Mouse (Mus musculus) erythroblast, adult 5-6 weeks (primary cell): ENCODE measurements around the gene Arl13a. TPM values are rescaled to one million over a fixed set of nuclear protein-coding genes. Genes with fewer than 3 reads are reported as not detected.
"Not testable (repeated sequence)": the region's sequence is repeated elsewhere in the genome, so short reads cannot be mapped to it uniquely, and the experiment has no call there.

Source experiments
- ATAC-seq: replicated peaks from 2 replicates; pipeline ENCODE4 v1.8.0; 2016; ENCODE audit warnings: moderate number of reproducible peaks, mild to moderate bottlenecking, moderate TSS enrichment, inconsistent platforms; ENCODE audit not compliant: poor library complexity, low FRiP score, severe bottlenecking
- total RNA-seq, 2 experiments: library from RNA; stranded (forward) in 1 of 2; stranded (reverse) in 1 of 2; fragments of 150-400 nt in 1 of 2; fragments of 200-764, 138-1000 nt in 1 of 2; gene quantifications; 2 replicates each; pipeline versions ENCODE4 v1.2.3 to v1.2.4; 2015 to 2017; ENCODE audit warnings: low replicate concordance in 2 of 2

The Arl13a gene
- total RNA-seq (2015; ENCODE audit: low replicate concordance) (not detected in 2 replicates), total RNA-seq (2017; ENCODE audit: low replicate concordance) (not detected in 2 replicates)

GRCm38 (mm10) chrX:134187201-134187600 lies at the start of gene Arl13a:
Gene Arl13a (plus strand): TSS chrX:134187501.
- ATAC-seq, result not testable (repeated sequence)

GRCm38 (mm10) chrX:134140024-134140423 lies 47.3 kb upstream of the Arl13a start:
- no peak for ATAC-seq

- ATAC-seq, result no peak
Observed at GRCm38 (mm10) chrX:134141551-134141950, 45.8 kb upstream of the Arl13a start.

- ATAC-seq, result no peak
Observed at GRCm38 (mm10) chrX:134141986-134142385, 45.3 kb upstream of the Arl13a start.

- no peak for ATAC-seq
Observed at GRCm38 (mm10) chrX:134158151-134158550, 29.1 kb upstream of the Arl13a start.

GRCm38 (mm10) chrX:134160442-134160841 lies 26.9 kb upstream of the Arl13a start:
- no peak for ATAC-seq

- ATAC-seq, result no peak
Observed at GRCm38 (mm10) chrX:134162043-134162720, 25.1 kb upstream of the Arl13a start, which contains the start of gene Xkrx. Gene Xkrx (minus strand): TSS chrX:134162076.

- ATAC-seq, result no peak
Observed at GRCm38 (mm10) chrX:134162826-134163225, 24.5 kb upstream of the Arl13a start.

- no peak for ATAC-seq
Observed at GRCm38 (mm10) chrX:134163484-134163883, 23.8 kb upstream of the Arl13a start.

- no peak for ATAC-seq
Observed at GRCm38 (mm10) chrX:134170584-134170983, 16.7 kb upstream of the Arl13a start.

- ATAC-seq, result no peak
Observed at GRCm38 (mm10) chrX:134174699-134175098, 12.6 kb upstream of the Arl13a start.

GRCm38 (mm10) chrX:134208491-134208890 lies 21.2 kb downstream of the Arl13a start:
- ATAC-seq, result peak; percentile 57; the same call in 1 of the 2 replicates

GRCm38 (mm10) chrX:134211151-134211642 lies 23.9 kb downstream of the Arl13a start:
- ATAC-seq, result no peak

- ATAC-seq, result no peak
Observed at GRCm38 (mm10) chrX:134218161-134218560, 30.9 kb downstream of the Arl13a start.

GRCm38 (mm10) chrX:134220618-134221017 lies 33.3 kb downstream of the Arl13a start:
- ATAC-seq, result no peak

- ATAC-seq, result no peak
Observed at GRCm38 (mm10) chrX:134221856-134222255, 34.6 kb downstream of the Arl13a start, which contains the start of gene Nox1. Gene Nox1 (minus strand): TSS chrX:134221956.

GRCm38 (mm10) chrX:134233048-134233447 lies 45.7 kb downstream of the Arl13a start:
- ATAC-seq, result no peak

- ATAC-seq, result no peak
Observed at GRCm38 (mm10) chrX:134238266-134238665, 51.0 kb downstream of the Arl13a start.

GRCm38 (mm10) chrX:134245946-134246345 lies 58.6 kb downstream of the Arl13a start:
- no peak for ATAC-seq

- no peak for ATAC-seq
Observed at GRCm38 (mm10) chrX:134248202-134248601, 60.9 kb downstream of the Arl13a start.
